Mouse (Mus musculus) liver, adult 2 months (tissue): ENCODE results near the gene Osbpl6. TPM values are rescaled to one million over a fixed set of nuclear protein-coding genes. Genes with fewer than 3 reads are reported as not detected.

Experiments
- DNase-seq: peaks from one replicate; pipeline ENCODE4 v3.0.0-alpha.2; 2011; ENCODE audit warnings: low read depth, low spot score; ENCODE audit errors: extremely low read depth
- H3K27ac ChIP-seq: fragments of 200-500 bp; replicated peaks from 2 replicates; pipeline ENCODE4 v1.5.1; 2012; ENCODE audit warnings: low read depth, mild to moderate bottlenecking, control low read depth, inconsistent platforms, low read length; ENCODE audit not compliant: insufficient read depth
- H3K27me3 ChIP-seq: fragments of 200-500 bp; 2 replicates; pipeline ENCODE4 v1.6.1; 2012; ENCODE audit warnings: mild to moderate bottlenecking, moderate library complexity, low read length, inconsistent platforms; ENCODE audit not compliant: control insufficient read depth, insufficient read depth
- H3K36me3 ChIP-seq: fragments of 200-500 bp; 2 replicates; pipeline ENCODE4 v1.6.1; 2012; ENCODE audit warnings: low read length, inconsistent platforms; ENCODE audit not compliant: control insufficient read depth, insufficient read depth
- H3K4me1 ChIP-seq: fragments of 200-500 bp; 2 replicates; pipeline ENCODE4 v1.6.1; 2011; ENCODE audit warnings: low read length; ENCODE audit not compliant: control insufficient read depth, insufficient read depth
- H3K4me3 ChIP-seq: fragments of 200-500 bp; 2 replicates; pipeline ENCODE4 v1.5.1; 2011; ENCODE audit warnings: low read depth, mild to moderate bottlenecking, control low read depth, low read length, moderate library complexity; ENCODE audit not compliant: insufficient read depth
- H3K79me2 ChIP-seq: fragments of 200-500 bp; 2 replicates; pipeline ENCODE4 v1.6.1; 2012; ENCODE audit warnings: inconsistent platforms, mild to moderate bottlenecking, low read length, moderate library complexity; ENCODE audit not compliant: control insufficient read depth, insufficient read depth
- H3K9ac ChIP-seq: fragments of 200-500 bp; 2 replicates; pipeline ENCODE4 v1.6.1; 2012; ENCODE audit warnings: low read depth, mild to moderate bottlenecking, control low read depth, inconsistent platforms, low read length
- CTCF ChIP-seq: fragments of 200-500 bp; IDR thresholded peaks from 2 replicates; pipeline ENCODE4 v1.5.1; 2011; ENCODE audit warnings: low read depth, low read length, control low read depth
- POLR2A ChIP-seq: fragments of 200-500 bp; IDR thresholded peaks from 2 replicates; pipeline ENCODE4 v1.6.1; 2011; ENCODE audit warnings: low read length, control low read depth; ENCODE audit not compliant: insufficient read depth; ENCODE audit errors: extremely low read depth
- WGBS: fragments of 180-500 bp; shearing (Covaris S2); methylation state at CpG from one replicate; pipeline ENCODE4 v1.1.7; 2018; 5-methylcytosine and 5-hydroxymethylcytosine counted together
- polyA plus RNA-seq: library from polyadenylated mRNA; depleted of rRNA; stranded (reverse); fragments of >200 nt; gene quantifications from 2 replicates; pipeline ENCODE4 v1.2.3, GENCODE M21; 2012; rRNA removed
- total RNA-seq: library from RNA; depleted of rRNA; stranded (reverse); fragments of >200 nt; gene quantifications from 2 replicates; pipeline ENCODE4 v1.2.3, GENCODE M21; 2014; rRNA removed

The Osbpl6 gene
- total RNA-seq (0.09 and 0.27 TPM in 2 replicates), polyA plus RNA-seq (0.12 and 0.44 TPM in 2 replicates)

DNA sequence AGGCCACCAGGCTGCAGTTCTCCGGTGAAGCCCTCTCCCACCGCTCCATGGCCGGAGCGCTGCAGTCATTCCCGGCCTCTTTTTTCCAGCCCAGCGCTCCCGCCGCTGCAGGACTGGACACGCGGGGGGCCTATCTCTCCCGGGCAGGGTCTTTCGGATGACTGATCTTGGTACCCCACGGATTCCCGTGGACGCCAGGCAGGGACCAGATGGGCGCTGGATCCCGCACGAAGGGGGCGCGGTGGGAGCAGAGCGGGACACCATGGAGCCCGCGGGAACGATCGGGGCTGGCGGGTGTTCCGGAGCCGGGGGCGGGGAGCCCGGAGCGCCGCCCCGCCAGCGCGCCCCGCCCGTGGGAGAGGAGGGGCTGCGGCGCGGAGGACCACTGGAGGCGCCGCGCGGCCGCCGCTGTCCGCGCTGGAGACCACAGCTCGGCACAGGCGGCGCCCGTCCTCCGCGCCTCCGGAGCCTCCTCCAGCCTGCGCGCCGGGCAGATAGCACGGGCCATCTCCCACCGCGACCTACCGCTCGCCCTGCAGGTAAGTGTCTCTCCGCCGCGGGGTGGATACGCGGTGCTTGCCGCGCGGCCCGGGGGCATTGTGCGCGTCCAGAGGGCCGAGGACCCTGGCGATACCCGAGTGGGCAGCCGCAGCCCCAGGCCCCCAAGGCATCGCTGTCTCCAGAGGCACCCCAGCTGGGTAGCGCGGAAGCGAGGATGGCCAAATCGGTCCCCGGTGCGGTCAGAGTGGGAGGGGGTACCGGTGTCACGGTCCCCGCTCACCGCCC is at the start of gene Osbpl6:
Gene Osbpl6, plus strand, starts transcription at position 358 of the 786 bp plus-strand sequence.
- peak within 1 kb of the TSS; percentile 74 for H3K9ac ChIP-seq
- TF ChIP-seq CTCF: no peak
- TF ChIP-seq POLR2A: no peak
- 1% methylated on average over 81 of the region's 89 CpGs for WGBS

DNA sequence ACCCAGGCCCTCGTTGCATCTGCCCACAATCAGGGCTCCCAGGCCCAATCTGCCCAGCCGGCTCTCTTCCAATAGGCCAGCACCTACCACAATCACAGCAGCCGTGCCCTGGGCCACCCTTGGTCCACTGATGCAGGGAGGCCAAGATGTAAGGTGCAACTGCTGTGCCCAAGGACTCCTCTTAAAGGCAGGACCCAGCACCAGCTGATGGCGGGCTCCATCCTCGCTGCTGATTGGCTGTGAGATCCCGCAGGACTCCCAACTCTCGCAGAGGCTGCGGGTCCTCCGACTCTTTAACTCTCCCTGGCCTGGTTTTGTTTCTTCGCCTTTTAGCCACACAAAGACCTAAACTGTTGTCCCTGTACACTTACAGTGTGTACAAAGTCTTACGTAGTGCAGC is 46.1 kb upstream of the Osbpl6 start, which contains the start of gene Cyct:
Gene Cyct, minus strand, starts transcription at position 225 of the 400 bp plus-strand sequence.
- 88% methylated on average over 11 of the region's 11 CpGs for WGBS
- TF ChIP-seq POLR2A (no peak), CTCF (no peak)
- no peaks in the 10 kb centered on the region for H3K4me1 ChIP-seq
- no peaks in the 10 kb centered on the region for H3K79me2 ChIP-seq
- no peak within 1 kb of the TSS for H3K4me3 ChIP-seq
- no peak within 1 kb of the TSS for H3K27ac ChIP-seq
- no peak within 1 kb of the TSS for H3K9ac ChIP-seq
- no peaks in the 10 kb centered on the region for H3K36me3 ChIP-seq
- no peaks in the 10 kb centered on the region for H3K27me3 ChIP-seq
- DNase-seq: no peak

More for the DNA sequence above, at the start of gene Osbpl6:
- DNase-seq: no peak
- H3K27ac ChIP-seq: no peak within 1 kb of the TSS
- H3K79me2 ChIP-seq: no peaks in the 10 kb centered on the region
- H3K27me3 ChIP-seq: peaks cover 14% of the 10 kb centered on the region
- peak within 1 kb of the TSS; percentile 87 for H3K4me3 ChIP-seq
- H3K4me1 ChIP-seq: peaks cover 8% of the 10 kb centered on the region
- H3K36me3 ChIP-seq: no peaks in the 10 kb centered on the region

DNA sequence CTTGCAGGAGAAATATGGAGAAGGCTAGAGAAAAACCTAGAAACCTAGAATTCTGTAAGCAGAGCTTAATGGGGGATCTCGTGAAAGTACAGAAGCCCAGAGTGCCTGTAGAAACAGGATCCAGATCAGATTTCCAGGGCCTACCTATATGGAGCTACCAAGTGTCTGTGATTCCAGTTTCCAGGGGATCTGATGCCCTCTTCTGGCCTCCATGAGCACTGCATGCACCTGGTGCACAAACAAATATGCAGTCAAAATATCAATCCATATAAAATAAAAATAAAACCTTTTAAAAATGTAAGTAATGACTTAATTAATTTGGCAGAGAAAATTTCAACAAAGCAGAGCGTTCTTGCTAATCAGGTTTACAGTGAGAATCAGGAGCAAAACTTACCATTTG is 44.2 kb upstream of the Osbpl6 start:
- Histone ChIP-seq H3K4me3 (no peak overlapping the region), H3K79me2 (no peaks in the 10 kb centered on the region), H3K9ac (no peak overlapping the region), H3K4me1 (no peaks in the 10 kb centered on the region), H3K27ac (no peak overlapping the region), H3K27me3 (no peaks in the 10 kb centered on the region), H3K36me3 (no peaks in the 10 kb centered on the region)
- WGBS: 60% methylated on average over 2 of the region's 2 CpGs
- DNase-seq: no peak
- TF ChIP-seq POLR2A (no peak), CTCF (peak; percentile 30; the same call in 1 of the 2 replicates)

DNA sequence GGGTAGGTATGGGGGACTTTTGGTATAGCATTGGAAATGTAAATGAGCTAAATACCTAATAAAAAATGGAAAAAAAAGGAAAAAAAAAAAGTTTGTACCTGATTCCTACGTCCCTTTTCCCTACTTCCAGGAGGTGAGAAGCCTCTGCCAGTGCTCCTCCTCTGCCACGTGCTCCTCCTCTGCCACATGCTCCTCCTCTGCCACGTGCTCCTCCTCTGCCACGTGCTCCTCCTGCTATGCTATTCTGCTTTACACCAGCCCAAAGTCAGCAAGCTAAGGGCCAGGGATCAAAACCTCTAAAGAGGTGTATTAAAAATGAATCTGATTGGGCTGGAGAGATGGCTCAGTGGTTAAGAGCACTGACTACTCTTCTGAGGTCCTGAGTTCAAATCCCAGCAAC is 40.5 kb upstream of the Osbpl6 start:
- 72% methylated on average over 4 of the region's 4 CpGs for WGBS
- Histone ChIP-seq H3K27ac (no peak overlapping the region), H3K4me1 (peaks cover 2% of the 10 kb centered on the region; the same call in 1 of the 2 replicates), H3K4me3 (no peak overlapping the region), H3K79me2 (peaks cover 5% of the 10 kb centered on the region; the same call in 1 of the 2 replicates), H3K9ac (no peak overlapping the region), H3K36me3 (no peaks in the 10 kb centered on the region), H3K27me3 (no peaks in the 10 kb centered on the region)
- DNase-seq: no peak
- TF ChIP-seq CTCF (no peak), POLR2A (no peak)

DNA sequence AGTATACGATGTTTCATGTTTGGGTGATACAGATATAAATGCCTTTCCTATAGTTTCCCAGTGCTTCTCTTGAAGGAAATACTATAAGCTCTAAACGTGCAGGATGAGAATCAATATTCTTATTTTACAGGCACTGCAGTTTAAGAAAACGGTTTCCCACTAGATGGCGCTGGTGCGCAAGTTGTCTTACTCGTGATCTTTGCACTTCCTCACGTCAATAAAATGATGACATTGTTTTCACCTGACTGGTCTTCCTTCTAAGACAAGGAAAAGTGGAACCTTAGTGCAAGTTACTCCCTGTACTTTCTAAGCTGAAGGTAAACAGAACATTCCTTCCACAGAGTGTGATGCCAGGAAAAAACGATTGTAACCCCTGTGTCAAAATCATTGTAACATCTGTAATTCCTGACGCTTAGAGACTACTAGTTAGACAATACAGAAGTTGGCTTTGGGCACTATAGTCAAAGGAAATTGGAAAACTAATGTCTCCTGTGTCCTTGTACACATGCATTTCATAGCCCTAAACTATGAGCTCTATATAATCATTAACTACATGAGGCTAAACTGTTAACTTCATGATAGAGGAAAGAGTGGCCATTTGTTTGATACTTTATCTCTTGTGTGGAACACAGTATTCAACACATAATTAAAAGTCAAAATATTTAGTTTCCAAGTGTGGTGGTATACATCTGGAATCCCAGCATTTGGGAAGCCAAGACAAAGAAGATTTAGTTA is 39.0 kb upstream of the Osbpl6 start:
- H3K9ac ChIP-seq: no peak overlapping the region
- 11% methylated on average over 9 of the region's 9 CpGs for WGBS
- no peaks in the 10 kb centered on the region for H3K27me3 ChIP-seq
- DNase-seq: peak; percentile 82
- peak overlapping the region; percentile 5; the same call in 1 of the 2 replicates for H3K4me3 ChIP-seq
- no peaks in the 10 kb centered on the region for H3K36me3 ChIP-seq
- peak; percentile 59 for TF ChIP-seq CTCF
- no peak for TF ChIP-seq POLR2A
- peaks cover 5% of the 10 kb centered on the region; the same call in 1 of the 2 replicates for H3K79me2 ChIP-seq
- peaks cover 2% of the 10 kb centered on the region; the same call in 1 of the 2 replicates for H3K4me1 ChIP-seq
- H3K27ac ChIP-seq: no peak overlapping the region
